Mouse (Mus musculus) MEL (cell line): ENCODE results near the gene 1700025G04Rik. TPM values are rescaled to one million over a fixed set of nuclear protein-coding genes. Genes with fewer than 3 reads are reported as not detected.

ENCODE experiments used
- DNase-seq: peaks from one replicate; pipeline ENCODE4 v3.0.0; 2011; ENCODE audit warnings: low read depth, low spot score
- H3K27ac ChIP-seq: 2 replicates; pipeline ENCODE4 v1.5.1; 2012; ENCODE audit warnings: low read depth, mild to moderate bottlenecking, control low read depth, low read length, moderate library complexity; ENCODE audit not compliant: control insufficient read depth
- H3K27me3 ChIP-seq, 2 experiments: fragments of 150-350 bp in 1 of 2; sonication (generic) in 1 of 2; 2 replicates each; pipeline ENCODE4 v1.6.1; 2012; ENCODE audit warnings: low read length in 2 of 2, mild to moderate bottlenecking in 2 of 2, improper control_type of control experiment in 1 of 2, moderate library complexity in 1 of 2; ENCODE audit not compliant: insufficient read depth in 2 of 2, control insufficient read depth in 1 of 2
- H3K36me3 ChIP-seq, 2 experiments: 2 replicates each; pipeline ENCODE4 v1.6.1; 2012 to 2014; ENCODE audit warnings: low read length in 2 of 2, improper control_type of control experiment in 1 of 2, inconsistent platforms in 1 of 2, mild to moderate bottlenecking in 1 of 2; ENCODE audit not compliant: insufficient read depth in 2 of 2, control insufficient read depth in 1 of 2
- H3K4me1 ChIP-seq, 2 experiments: fragments of 150-350 bp in 1 of 2; sonication (generic) in 1 of 2; 2 replicates each; pipeline ENCODE4 v1.6.1; 2012; ENCODE audit warnings: low read length in 2 of 2, improper control_type of control experiment in 1 of 2, mild to moderate bottlenecking in 1 of 2; ENCODE audit not compliant: insufficient read depth in 2 of 2, control insufficient read depth in 1 of 2
- H3K4me3 ChIP-seq, 2 experiments: fragments of 150-350 bp in 1 of 2; sonication (generic) in 1 of 2; 2 replicates each; pipeline ENCODE4 v1.5.1; 2012; ENCODE audit warnings: low read depth in 2 of 2, low read length in 2 of 2, mild to moderate bottlenecking in 2 of 2, moderate library complexity in 2 of 2, control low read depth in 1 of 2, improper control_type of control experiment in 1 of 2; ENCODE audit not compliant: control insufficient read depth in 1 of 2, insufficient read depth in 1 of 2
- H3K79me2 ChIP-seq: 2 replicates; pipeline ENCODE4 v1.6.1; 2012; ENCODE audit warnings: mild to moderate bottlenecking, low read length, moderate library complexity; ENCODE audit not compliant: control insufficient read depth, poor library complexity, insufficient read depth
- H3K9ac ChIP-seq: 2 replicates; pipeline ENCODE4 v1.6.1; 2012; ENCODE audit warnings: low read depth, mild to moderate bottlenecking, control low read depth, low read length, moderate library complexity; ENCODE audit not compliant: control insufficient read depth, poor library complexity, severe bottlenecking
- H3K9me3 ChIP-seq: fragments of 150-350 bp; sonication (generic); replicated peaks from 2 replicates; pipeline ENCODE4 v1.6.1; 2012; ENCODE audit warnings: mild to moderate bottlenecking, low read length, improper control_type of control experiment, moderate library complexity; ENCODE audit not compliant: insufficient read depth
- CHD1 ChIP-seq: IDR thresholded peaks from 2 replicates; pipeline ENCODE4 v1.6.1; 2012; ENCODE audit warnings: low read depth, mild to moderate bottlenecking, inconsistent platforms, low read length, improper control_type of control experiment
- CHD2 ChIP-seq: IDR thresholded peaks from 2 replicates; pipeline ENCODE4 v1.6.1; 2011; ENCODE audit warnings: low read length, improper control_type of control experiment
- E2F4 ChIP-seq: IDR thresholded peaks from 2 replicates; pipeline ENCODE4 v1.6.1; 2011; ENCODE audit warnings: low read depth, low read length, improper control_type of control experiment, borderline replicate concordance
- ETS1 ChIP-seq: IDR thresholded peaks from 2 replicates; pipeline ENCODE4 v1.6.1; 2012; ENCODE audit warnings: low read depth, mild to moderate bottlenecking, inconsistent platforms, low read length, improper control_type of control experiment, moderate library complexity
- GABPA ChIP-seq: IDR thresholded peaks from 2 replicates; pipeline ENCODE4 v1.6.1; 2012; ENCODE audit warnings: low read depth, mild to moderate bottlenecking, inconsistent platforms, low read length, improper control_type of control experiment, moderate library complexity
- HCFC1 ChIP-seq: IDR thresholded peaks from 2 replicates; pipeline ENCODE4 v1.6.1; 2012; ENCODE audit warnings: low read depth, mild to moderate bottlenecking, inconsistent platforms, low read length, improper control_type of control experiment, moderate library complexity
- JUND ChIP-seq: IDR thresholded peaks from 2 replicates; pipeline ENCODE4 v1.6.1; 2011; ENCODE audit warnings: low read depth, mild to moderate bottlenecking, improper control_type of control experiment, low read length
- KAT2A ChIP-seq: conservative IDR thresholded peaks from 2 replicates; pipeline ENCODE4 v1.6.1; 2012; ENCODE audit warnings: low read depth, low read length, improper control_type of control experiment, inconsistent platforms
- MAFK ChIP-seq: IDR thresholded peaks from 2 replicates; pipeline ENCODE4 v1.6.1; 2011; ENCODE audit warnings: low read depth, mild to moderate bottlenecking, low read length, improper control_type of control experiment, borderline replicate concordance
- MAZ ChIP-seq: IDR thresholded peaks from 2 replicates; pipeline ENCODE4 v1.6.1; 2012; ENCODE audit warnings: low read depth, mild to moderate bottlenecking, inconsistent platforms, low read length, improper control_type of control experiment
- NELFE ChIP-seq: IDR thresholded peaks from 2 replicates; pipeline ENCODE4 v1.6.1; 2011; ENCODE audit warnings: low read depth, low read length, improper control_type of control experiment
- NRF1 ChIP-seq: IDR thresholded peaks from 2 replicates; pipeline ENCODE4 v1.6.1; 2014; ENCODE audit warnings: low read depth, mild to moderate bottlenecking, inconsistent platforms, low read length, improper control_type of control experiment, moderate library complexity; ENCODE audit not compliant: poor library complexity, insufficient read depth, severe bottlenecking
- POLR2A ChIP-seq, 2 experiments: IDR thresholded peaks; 2 replicates each; pipeline ENCODE4 v1.6.1; 2011 to 2012; ENCODE audit warnings: low read length in 2 of 2, mild to moderate bottlenecking in 2 of 2, control low read depth in 1 of 2, improper control_type of control experiment in 1 of 2, low read depth in 1 of 2, moderate library complexity in 1 of 2; ENCODE audit not compliant: control insufficient read depth in 1 of 2, insufficient read depth in 1 of 2, poor library complexity in 1 of 2
- POLR2AphosphoS2 ChIP-seq: IDR thresholded peaks from 2 replicates; pipeline ENCODE4 v1.6.1; 2011; ENCODE audit warnings: low read length, improper control_type of control experiment
- SMC3 ChIP-seq: IDR thresholded peaks from 2 replicates; pipeline ENCODE4 v1.6.1; 2011; ENCODE audit warnings: low read depth, low read length, improper control_type of control experiment
- TCF12 ChIP-seq: IDR thresholded peaks from 2 replicates; pipeline ENCODE4 v1.6.1; 2014; ENCODE audit warnings: low read depth, mild to moderate bottlenecking, inconsistent platforms, low read length, improper control_type of control experiment, moderate library complexity
- UBTF ChIP-seq: IDR thresholded peaks from 2 replicates; pipeline ENCODE4 v1.6.1; 2012; ENCODE audit warnings: low read depth, mild to moderate bottlenecking, inconsistent platforms, low read length, improper control_type of control experiment, moderate library complexity, borderline replicate concordance; ENCODE audit not compliant: insufficient read depth
- ZKSCAN1 ChIP-seq: IDR thresholded peaks from 2 replicates; pipeline ENCODE4 v1.6.1; 2012; ENCODE audit warnings: low read depth, mild to moderate bottlenecking, inconsistent platforms, low read length, improper control_type of control experiment, moderate library complexity
- ZNF384 ChIP-seq: IDR thresholded peaks from 2 replicates; pipeline ENCODE4 v1.6.1; 2012; ENCODE audit warnings: low read depth, mild to moderate bottlenecking, inconsistent platforms, low read length, improper control_type of control experiment
- polyA plus RNA-seq, 2 experiments: library from polyadenylated mRNA; stranded (reverse) in 1 of 2; unstranded in 1 of 2; fragments of >175 nt in 1 of 2; fragments of >200 nt in 1 of 2; gene quantifications; 2 replicates each; pipeline versions ENCODE4 v1.2.1 to v1.2.4; 2012; ENCODE audit warnings: low replicate concordance in 2 of 2, low read depth in 1 of 2; ENCODE audit not compliant: insufficient read length in 2 of 2, insufficient read depth in 1 of 2, missing spikeins in 1 of 2
- total RNA-seq: library from RNA; depleted of rRNA; stranded (reverse); fragments of 300-350 nt; gene quantifications from 2 replicates; pipeline ENCODE4 v1.2.3, GENCODE M21; 2012

Gene 1700025G04Rik
- total and polyA plus RNA-seq, 3 experiments = 0.04 to 0.91 TPM; not detected in 1

GRCm38 (mm10) chr1:151812004-151812712 is 277.8 kb downstream of the 1700025G04Rik start:
- H3K4me1 ChIP-seq = no peaks in the 10 kb centered on the region

GRCm38 (mm10) chr1:151811456-151811855 is 278.5 kb downstream of the 1700025G04Rik start:
- no peak overlapping the region for H3K27ac ChIP-seq
- H3K4me3 ChIP-seq = no peak overlapping the region

More at GRCm38 (mm10) chr1:151812004-151812712, 277.8 kb downstream of the 1700025G04Rik start:
- TF ChIP-seq CHD2 (no peak), NRF1 (no peak), MAFK (no peak), ETS1 (no peak), MAZ (no peak), ZKSCAN1 (no peak), POLR2A (IDR thresholded peaks at IDR 0.05; ENCODE audit: control insufficient read depth in 1 of 2, insufficient read depth in 1 of 2, low read depth in 1 of 2, low read length in 2 of 2, poor library complexity in 1 of 2) (no peak)
- no peak overlapping the region for H3K27ac ChIP-seq
- DNase-seq = no peak
- no peaks in the 10 kb centered on the region for H3K27me3 ChIP-seq
- no peak overlapping the region for H3K4me3 ChIP-seq
- no peaks in the 10 kb centered on the region for H3K9me3 ChIP-seq
- H3K79me2 ChIP-seq = no peaks in the 10 kb centered on the region
- peaks cover 0 to 11% of the 10 kb centered on the region in 2 experiments; a peak in 2 of 4 replicates for H3K36me3 ChIP-seq
- no peak overlapping the region for H3K9ac ChIP-seq

More at GRCm38 (mm10) chr1:151811456-151811855, 278.5 kb downstream of the 1700025G04Rik start:
- Histone ChIP-seq H3K27me3 (no peaks in the 10 kb centered on the region), H3K79me2 (no peaks in the 10 kb centered on the region), H3K36me3 (peaks cover 0 to 12% of the 10 kb centered on the region in 2 experiments; a peak in 2 of 4 replicates), H3K4me1 (no peaks in the 10 kb centered on the region), H3K9me3 (no peaks in the 10 kb centered on the region), H3K9ac (no peak overlapping the region)
- no peak for DNase-seq
- TF ChIP-seq ZNF384 (no peak), HCFC1 (no peak), POLR2A (IDR thresholded peaks at IDR 0.05; ENCODE audit: control insufficient read depth in 1 of 2, insufficient read depth in 1 of 2, low read depth in 1 of 2, low read length in 2 of 2, poor library complexity in 1 of 2) (no peak), E2F4 (no peak), SMC3 (no peak), UBTF (no peak), NELFE (no peak), CHD1 (no peak), TCF12 (no peak), KAT2A (no peak), JUND (no peak), GABPA (no peak), POLR2AphosphoS2 (no peak)
